Mouse (Mus musculus): ENCODE measurements around the gene Gpr18.
"Not testable (repeated sequence)": the region's sequence is repeated elsewhere in the genome, so short reads cannot be mapped to it uniquely, and the experiment has no call there.

The Gpr18 gene

DNA sequence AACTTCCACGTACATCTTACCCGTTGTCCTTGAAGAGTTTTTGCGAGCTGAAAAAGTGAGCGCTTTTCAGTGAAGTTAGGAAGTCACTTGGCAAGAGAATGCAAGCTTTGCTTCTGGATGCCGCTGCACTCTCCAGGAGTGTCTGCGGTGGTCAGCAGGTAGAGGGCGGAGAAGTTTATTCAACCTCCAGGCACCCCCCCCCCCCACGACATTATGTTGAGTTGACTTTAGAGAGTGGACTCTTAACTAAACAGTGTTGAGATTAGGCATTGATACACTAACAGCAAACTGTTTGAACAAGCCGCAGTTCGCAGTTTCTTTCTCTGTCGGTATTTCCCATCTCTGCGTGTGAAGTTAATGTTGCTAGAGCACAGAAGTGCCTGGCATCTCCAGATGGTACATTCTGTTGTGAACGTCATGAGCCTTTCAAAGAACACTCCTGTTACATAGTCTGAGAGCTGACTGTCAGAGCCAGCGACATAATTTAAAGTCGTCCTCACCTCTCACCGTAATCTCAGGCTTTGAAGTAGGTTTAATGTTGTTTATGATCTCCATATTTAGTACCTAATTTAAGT lies 36.2 kb downstream of the Gpr18 start:
- H3K4me1 ChIP-seq (replicated peaks; ENCODE audit: low read depth, low read length), result peaks cover 54% of the 10 kb centered on the region
- peaks cover 11% of the 10 kb centered on the region; the same call in 1 of the 2 replicates for H3K36me3 ChIP-seq (ENCODE audit: insufficient read depth, low read length)
- no peaks in the 10 kb centered on the region for H3K27me3 ChIP-seq (ENCODE audit: insufficient read depth, low read length)
- H3K9me3 ChIP-seq (ENCODE audit: low read length), result no peaks in the 10 kb centered on the region
- no peak for TF ChIP-seq POU5F1 (IDR thresholded peaks at IDR 0.05; ENCODE audit: borderline replicate concordance, low read length)
- TF ChIP-seq CTCF (conservative IDR thresholded peaks at IDR 0.05; ENCODE audit: low read length), result no peak
- no peak for TF ChIP-seq NANOG (IDR thresholded peaks at IDR 0.05; ENCODE audit: borderline replicate concordance, low read length)
- H3K4me3 ChIP-seq (replicated peaks; ENCODE audit: low read length), result peak overlapping the region; percentile 99

GRCm38 (mm10) chr14:121878859-121879206 lies 36.7 kb downstream of the Gpr18 start:
- TF ChIP-seq CTCF (conservative IDR thresholded peaks at IDR 0.05; ENCODE audit: low read length) (no peak), POU5F1 (IDR thresholded peaks at IDR 0.05; ENCODE audit: borderline replicate concordance, low read length) (no peak), NANOG (IDR thresholded peaks at IDR 0.05; ENCODE audit: borderline replicate concordance, low read length) (no peak)
- Histone ChIP-seq H3K27me3 (ENCODE audit: insufficient read depth, low read length) (no peaks in the 10 kb centered on the region), H3K4me3 (replicated peaks; ENCODE audit: low read length) (peak overlapping the region; percentile 99), H3K4me1 (replicated peaks; ENCODE audit: low read depth, low read length) (peaks cover 49% of the 10 kb centered on the region), H3K36me3 (ENCODE audit: insufficient read depth, low read length) (peaks cover 11% of the 10 kb centered on the region; the same call in 1 of the 2 replicates), H3K9me3 (ENCODE audit: low read length) (no peaks in the 10 kb centered on the region)

DNA sequence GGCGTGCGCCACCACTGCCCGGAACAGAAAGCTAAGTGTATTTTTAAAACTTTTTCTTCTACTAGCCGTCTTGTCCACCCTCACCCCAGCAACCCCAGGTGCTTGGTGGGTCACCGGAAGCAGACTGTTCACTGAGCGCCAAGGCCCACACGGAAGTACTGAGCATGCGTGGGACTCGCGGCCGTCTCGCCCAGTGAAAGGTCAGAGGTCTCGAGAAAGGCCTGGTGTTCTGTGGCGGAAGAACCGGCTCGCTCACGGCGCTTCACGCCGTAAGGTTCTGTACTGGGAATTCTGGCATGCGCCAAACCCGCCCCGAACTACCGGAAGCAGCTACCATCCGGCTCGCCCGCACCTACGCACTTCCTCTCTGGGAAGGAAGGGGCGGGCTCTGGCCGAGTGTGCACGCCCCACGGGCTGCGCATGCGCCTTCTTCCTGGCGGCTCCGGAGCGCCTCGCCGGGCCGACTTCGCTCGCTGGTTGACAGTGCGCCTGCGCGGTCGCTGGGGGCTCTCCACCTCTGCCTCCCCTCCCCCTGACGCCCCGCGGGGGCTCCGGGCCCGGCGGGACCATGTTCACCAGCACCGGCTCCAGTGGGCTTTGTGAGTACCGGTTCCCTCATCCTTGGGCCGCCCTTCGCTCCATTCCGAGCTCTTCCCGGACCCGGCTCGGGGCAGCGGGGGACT lies 37.3 kb downstream of the Gpr18 start, which contains the start of gene Ubac2:
Gene Ubac2, plus strand, starts transcription at position 445 of the 683 bp plus-strand sequence.
- peaks cover 44% of the 10 kb centered on the region for H3K4me1 ChIP-seq (replicated peaks; ENCODE audit: low read depth, low read length)
- H3K9me3 ChIP-seq (ENCODE audit: low read length), result no peaks in the 10 kb centered on the region
- no peaks in the 10 kb centered on the region for H3K27me3 ChIP-seq (ENCODE audit: insufficient read depth, low read length)
- TF ChIP-seq POU5F1 (IDR thresholded peaks at IDR 0.05; ENCODE audit: borderline replicate concordance, low read length) (no peak), CTCF (conservative IDR thresholded peaks at IDR 0.05; ENCODE audit: low read length) (no peak), NANOG (IDR thresholded peaks at IDR 0.05; ENCODE audit: borderline replicate concordance, low read length) (no peak)
- H3K4me3 ChIP-seq (replicated peaks; ENCODE audit: low read length), result peak within 1 kb of the TSS; percentile 99
- H3K36me3 ChIP-seq (ENCODE audit: insufficient read depth, low read length), result peaks cover 11% of the 10 kb centered on the region; the same call in 1 of the 2 replicates

DNA sequence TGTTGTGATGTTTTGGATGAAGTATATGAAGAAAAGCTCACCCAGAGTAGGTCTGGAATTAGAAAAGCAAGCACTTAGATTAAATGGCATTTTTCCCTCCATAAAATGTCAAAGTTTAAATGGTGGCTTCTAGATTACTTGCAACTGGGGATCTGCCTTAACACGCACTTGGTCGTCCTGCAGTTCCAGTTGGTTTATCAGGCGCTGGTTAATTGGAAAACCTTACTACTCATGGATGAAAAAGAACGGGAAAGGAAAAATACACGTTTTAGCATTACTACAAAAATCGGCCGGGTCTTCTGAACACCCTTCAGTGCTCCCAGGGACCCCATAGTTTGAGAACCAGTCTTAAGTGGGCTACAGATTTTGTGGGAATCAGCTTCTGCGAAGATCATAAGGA lies 37.9 kb downstream of the Gpr18 start:
- H3K4me1 ChIP-seq (replicated peaks; ENCODE audit: low read depth, low read length), result peaks cover 37% of the 10 kb centered on the region
- no peaks in the 10 kb centered on the region for H3K27me3 ChIP-seq (ENCODE audit: insufficient read depth, low read length)
- TF ChIP-seq POU5F1 (IDR thresholded peaks at IDR 0.05; ENCODE audit: borderline replicate concordance, low read length), result no peak
- TF ChIP-seq CTCF (conservative IDR thresholded peaks at IDR 0.05; ENCODE audit: low read length), result no peak
- TF ChIP-seq NANOG (IDR thresholded peaks at IDR 0.05; ENCODE audit: borderline replicate concordance, low read length), result no peak
- H3K9me3 ChIP-seq (ENCODE audit: low read length), result no peaks in the 10 kb centered on the region
- peak overlapping the region; percentile 99 for H3K4me3 ChIP-seq (replicated peaks; ENCODE audit: low read length)
- H3K36me3 ChIP-seq (ENCODE audit: insufficient read depth, low read length), result peaks cover 11% of the 10 kb centered on the region; the same call in 1 of the 2 replicates

DNA sequence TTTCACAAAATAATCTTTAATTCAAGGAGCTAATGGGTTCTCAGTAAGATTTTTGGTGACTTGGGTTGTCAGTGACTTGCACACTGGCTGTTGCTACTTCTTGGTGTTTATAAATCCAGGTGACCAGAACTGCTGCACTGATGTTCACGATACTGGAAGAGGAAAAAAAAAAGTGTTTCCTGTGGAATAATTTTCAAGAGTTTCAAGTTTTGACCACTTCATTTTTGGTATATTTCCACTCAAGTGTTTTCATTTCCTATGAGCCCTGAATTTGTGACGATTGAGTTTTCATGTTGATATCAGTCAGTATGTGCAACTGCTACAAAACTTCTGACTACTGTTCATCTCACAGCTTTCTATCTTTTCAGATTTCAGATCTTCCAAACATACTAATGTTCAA lies 38.7 kb downstream of the Gpr18 start:
- Histone ChIP-seq H3K36me3 (ENCODE audit: insufficient read depth, low read length) (peaks cover 11% of the 10 kb centered on the region; the same call in 1 of the 2 replicates), H3K4me3 (replicated peaks; ENCODE audit: low read length) (no peak overlapping the region), H3K27me3 (ENCODE audit: insufficient read depth, low read length) (no peaks in the 10 kb centered on the region), H3K4me1 (replicated peaks; ENCODE audit: low read depth, low read length) (peaks cover 32% of the 10 kb centered on the region), H3K9me3 (ENCODE audit: low read length) (no peaks in the 10 kb centered on the region)
- TF ChIP-seq NANOG (IDR thresholded peaks at IDR 0.05; ENCODE audit: borderline replicate concordance, low read length) (no peak), CTCF (conservative IDR thresholded peaks at IDR 0.05; ENCODE audit: low read length) (no peak), POU5F1 (IDR thresholded peaks at IDR 0.05; ENCODE audit: borderline replicate concordance, low read length) (no peak)

DNA sequence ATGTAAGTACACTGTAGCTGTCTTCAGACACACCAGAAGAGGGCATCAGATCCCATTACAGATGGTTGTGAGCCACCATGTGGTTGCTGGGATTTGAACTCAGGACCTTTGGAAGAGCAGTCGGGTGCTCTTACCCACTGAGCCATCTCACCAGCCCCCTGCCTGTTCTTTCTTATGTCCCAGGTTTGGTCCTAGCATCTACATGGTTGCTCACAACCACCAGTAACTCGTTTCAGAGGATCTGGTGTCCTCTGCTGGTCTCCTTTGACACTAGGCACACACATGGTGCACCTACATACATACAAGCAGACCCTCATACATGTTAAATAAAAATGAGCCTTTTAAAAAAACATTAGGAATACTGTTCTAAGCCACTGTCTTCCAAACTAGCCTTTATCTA lies 39.4 kb downstream of the Gpr18 start:
- peaks cover 33% of the 10 kb centered on the region for H3K4me1 ChIP-seq (replicated peaks; ENCODE audit: low read depth, low read length)
- not testable (repeated sequence) for H3K9me3 ChIP-seq (ENCODE audit: low read length); H3K4me3 ChIP-seq (replicated peaks; ENCODE audit: low read length); H3K27me3 ChIP-seq (ENCODE audit: insufficient read depth, low read length); H3K36me3 ChIP-seq (ENCODE audit: insufficient read depth, low read length)

DNA sequence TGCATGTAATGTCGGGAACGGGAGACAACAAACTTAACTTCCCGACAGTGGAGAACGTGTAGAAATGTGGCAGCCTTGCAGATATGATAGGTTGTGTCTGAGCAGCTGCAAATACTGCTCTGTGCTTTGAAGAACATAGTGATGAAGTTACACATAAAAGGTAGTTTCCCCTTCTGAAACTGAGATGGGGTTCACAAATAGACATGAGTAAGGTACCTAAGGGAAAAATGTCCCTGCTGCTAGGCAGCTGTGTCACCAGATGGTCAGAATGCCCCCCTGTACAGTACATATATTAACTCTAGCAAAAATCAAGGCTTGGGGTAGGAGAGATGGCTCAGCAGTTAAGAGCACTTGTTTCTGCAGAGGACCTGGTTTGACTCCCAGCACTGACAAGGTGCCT lies 41.9 kb downstream of the Gpr18 start:
- Histone ChIP-seq H3K27me3 (ENCODE audit: insufficient read depth, low read length) (no peaks in the 10 kb centered on the region), H3K4me1 (replicated peaks; ENCODE audit: low read depth, low read length) (peaks cover 36% of the 10 kb centered on the region), H3K9me3 (ENCODE audit: low read length) (no peaks in the 10 kb centered on the region), H3K4me3 (replicated peaks; ENCODE audit: low read length) (no peak overlapping the region), H3K36me3 (ENCODE audit: insufficient read depth, low read length) (no peaks in the 10 kb centered on the region)
- TF ChIP-seq CTCF (conservative IDR thresholded peaks at IDR 0.05; ENCODE audit: low read length) (no peak), NANOG (IDR thresholded peaks at IDR 0.05; ENCODE audit: borderline replicate concordance, low read length) (no peak)

GRCm38 (mm10) chr14:121873172-121873571 lies 42.4 kb downstream of the Gpr18 start:
- Histone ChIP-seq H3K27me3 (ENCODE audit: insufficient read depth, low read length) (no peaks in the 10 kb centered on the region), H3K9me3 (ENCODE audit: low read length) (no peaks in the 10 kb centered on the region), H3K4me3 (replicated peaks; ENCODE audit: low read length) (no peak overlapping the region), H3K36me3 (ENCODE audit: insufficient read depth, low read length) (no peaks in the 10 kb centered on the region), H3K4me1 (replicated peaks; ENCODE audit: low read depth, low read length) (peaks cover 40% of the 10 kb centered on the region)
- no peak for TF ChIP-seq CTCF (conservative IDR thresholded peaks at IDR 0.05; ENCODE audit: low read length)
- no peak for TF ChIP-seq POU5F1 (IDR thresholded peaks at IDR 0.05; ENCODE audit: borderline replicate concordance, low read length)
- no peak for TF ChIP-seq NANOG (IDR thresholded peaks at IDR 0.05; ENCODE audit: borderline replicate concordance, low read length)

DNA sequence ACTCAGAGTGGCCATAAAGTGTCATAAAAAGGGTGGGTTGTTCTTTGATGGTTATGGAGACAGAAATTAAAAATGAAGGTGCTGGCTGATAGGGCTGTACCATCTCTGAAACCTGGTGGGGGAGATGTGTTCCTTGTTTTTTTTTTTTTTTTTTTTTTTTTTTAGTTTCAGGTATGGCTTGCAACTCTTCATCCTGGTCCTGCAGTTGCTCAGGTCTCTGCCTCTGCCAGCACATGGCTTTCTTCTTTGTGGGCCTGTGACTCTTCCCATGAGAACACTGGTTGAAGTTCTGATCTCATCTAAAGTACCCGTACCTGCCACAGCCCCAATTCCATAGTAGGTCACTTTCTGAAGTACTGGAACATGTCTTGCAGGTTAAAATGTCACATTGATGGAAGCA lies 42.8 kb downstream of the Gpr18 start:
- Histone ChIP-seq H3K4me3 (replicated peaks; ENCODE audit: low read length) (no peak overlapping the region), H3K9me3 (ENCODE audit: low read length) (no peaks in the 10 kb centered on the region), H3K36me3 (ENCODE audit: insufficient read depth, low read length) (no peaks in the 10 kb centered on the region), H3K4me1 (replicated peaks; ENCODE audit: low read depth, low read length) (peaks cover 42% of the 10 kb centered on the region), H3K27me3 (ENCODE audit: insufficient read depth, low read length) (no peaks in the 10 kb centered on the region)
- TF ChIP-seq CTCF (conservative IDR thresholded peaks at IDR 0.05; ENCODE audit: low read length) (no peak), NANOG (IDR thresholded peaks at IDR 0.05; ENCODE audit: borderline replicate concordance, low read length) (no peak), POU5F1 (IDR thresholded peaks at IDR 0.05; ENCODE audit: borderline replicate concordance, low read length) (no peak)
